Mouse (Mus musculus) C2C12 (cell line): ENCODE measurements at regions not wholly inside any gene's neighbourhood (a gene's known extent, or its start where the extent isn't known, plus 50 kb on each side); places are given as distances from the start of the nearest gene placed in this dataset.

ENCODE experiments used
- CEBPB ChIP-seq: IDR thresholded peaks from one replicate; pipeline ENCODE4 v1.6.1; 2011; ENCODE audit warnings: low read depth, mild to moderate bottlenecking, control low read depth, moderate library complexity
- CTCF ChIP-seq: IDR thresholded peaks from one replicate; pipeline ENCODE4 v1.5.1; 2011; ENCODE audit not compliant: control insufficient read depth, insufficient read depth, insufficient read length
- MAX ChIP-seq: IDR thresholded peaks from one replicate; pipeline ENCODE4 v1.6.1; 2011; ENCODE audit warnings: mild to moderate bottlenecking, control low read depth
- USF1 ChIP-seq: IDR thresholded peaks from one replicate; pipeline ENCODE4 v1.6.1; 2011; ENCODE audit warnings: low read depth, mild to moderate bottlenecking, control low read depth, moderate library complexity

DNA sequence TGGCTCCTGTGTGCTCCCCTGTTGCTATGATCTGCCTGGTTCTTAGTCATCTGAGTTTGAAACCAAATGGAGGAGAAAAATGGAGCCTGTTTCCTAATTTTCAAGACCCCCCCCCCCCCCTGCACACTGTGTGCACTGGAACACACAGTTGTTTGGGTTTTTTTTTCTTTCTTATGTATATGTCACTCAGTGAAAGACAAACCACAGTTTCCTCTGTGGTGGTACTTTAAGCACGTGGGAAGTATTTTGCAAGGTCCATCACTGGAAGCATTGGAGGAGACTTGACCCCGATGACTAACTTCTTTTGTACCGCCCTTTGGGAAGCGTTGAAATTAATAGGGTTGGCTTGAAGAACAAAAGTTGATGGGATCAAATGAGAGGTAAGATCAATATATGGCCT is 211.5 kb upstream of the Tas2r119 start:
- no peak for TF ChIP-seq MAX
- TF ChIP-seq CTCF = no peak
- no peak for TF ChIP-seq USF1
- no peak for TF ChIP-seq CEBPB
